Mouse (Mus musculus): ENCODE results near the gene Trank1.

Trank1 gene

GRCm38 (mm10) chr9:111381056-111382025 lies 69.8 kb downstream of the Trank1 start:
- no peak for DNase-seq (ENCODE audit: low read depth, low spot score)

DNA sequence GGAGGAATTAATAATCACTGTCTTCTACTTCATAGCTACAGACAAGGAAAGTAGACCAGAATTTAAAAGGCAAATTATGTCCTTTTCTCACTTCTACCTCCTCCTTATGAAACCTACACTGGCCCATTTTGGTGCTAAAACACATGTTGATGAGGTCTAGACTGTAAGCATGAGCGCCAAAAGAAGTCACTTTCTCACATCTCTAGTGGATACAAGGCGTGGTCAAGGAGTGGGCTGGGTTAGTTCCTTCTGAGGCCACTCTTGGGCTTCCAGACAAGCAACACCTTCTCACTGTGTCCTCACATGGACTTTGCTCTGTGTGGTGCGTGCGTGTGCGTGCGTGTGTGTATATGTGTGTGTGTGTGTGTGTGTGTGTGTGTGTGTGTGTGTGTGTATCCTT lies 70.9 kb downstream of the Trank1 start:
- DNase-seq (ENCODE audit: low read depth, low spot score) = no peak

DNA sequence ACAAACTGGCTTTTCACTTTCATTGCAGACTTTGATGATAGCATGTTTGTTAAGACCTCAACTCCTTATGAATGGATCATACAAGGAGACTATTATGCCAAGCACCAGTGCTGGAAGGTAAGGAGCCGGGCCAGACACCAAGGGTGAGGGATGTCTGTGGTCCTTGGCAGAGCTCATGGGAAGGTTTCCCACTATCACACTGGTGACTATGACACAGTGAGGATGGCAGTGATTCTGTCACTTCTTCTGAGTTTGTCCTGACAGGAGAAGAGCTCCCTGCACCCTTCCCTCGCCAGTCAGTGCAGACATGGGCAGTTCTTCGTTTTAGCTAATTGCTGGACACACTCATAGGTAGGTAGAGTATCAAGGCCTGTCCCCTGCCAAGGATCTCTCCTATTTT lies 71.5 kb downstream of the Trank1 start:
- no peak for DNase-seq (ENCODE audit: low read depth, low spot score)

GRCm38 (mm10) chr9:111383756-111384155 lies 72.2 kb downstream of the Trank1 start:
- no peak for DNase-seq (ENCODE audit: low read depth, low spot score)

- no peak for DNase-seq (ENCODE audit: low read depth, low spot score)
These were observed 74.3 kb downstream of the Trank1 start for GRCm38 (mm10) chr9:111385526-111386491.

DNA sequence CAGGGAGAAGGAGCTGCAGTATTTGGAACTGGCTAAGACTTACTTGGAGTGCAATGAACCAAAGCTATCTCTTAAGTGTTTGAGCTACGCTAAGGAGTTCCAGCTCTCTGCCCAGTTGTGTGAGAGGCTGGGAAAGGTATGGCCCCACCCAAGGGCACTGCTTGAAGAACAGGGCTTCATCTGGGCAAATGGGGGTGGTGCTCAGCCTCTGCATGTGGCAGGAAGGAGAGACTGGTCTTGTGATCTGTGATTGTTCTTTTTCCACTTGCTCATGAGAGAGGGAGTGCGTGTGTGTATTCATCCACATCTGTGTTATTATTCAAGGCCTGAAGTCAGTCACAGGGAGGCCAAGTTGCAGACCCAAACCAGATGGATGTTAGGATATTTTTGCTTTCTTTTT lies 75.0 kb downstream of the Trank1 start:
- DNase-seq (ENCODE audit: low read depth, low spot score) = no peak

GRCm38 (mm10) chr9:111387576-111387975 lies 76.0 kb downstream of the Trank1 start:
- DNase-seq (ENCODE audit: low read depth, low spot score) = no peak

DNA sequence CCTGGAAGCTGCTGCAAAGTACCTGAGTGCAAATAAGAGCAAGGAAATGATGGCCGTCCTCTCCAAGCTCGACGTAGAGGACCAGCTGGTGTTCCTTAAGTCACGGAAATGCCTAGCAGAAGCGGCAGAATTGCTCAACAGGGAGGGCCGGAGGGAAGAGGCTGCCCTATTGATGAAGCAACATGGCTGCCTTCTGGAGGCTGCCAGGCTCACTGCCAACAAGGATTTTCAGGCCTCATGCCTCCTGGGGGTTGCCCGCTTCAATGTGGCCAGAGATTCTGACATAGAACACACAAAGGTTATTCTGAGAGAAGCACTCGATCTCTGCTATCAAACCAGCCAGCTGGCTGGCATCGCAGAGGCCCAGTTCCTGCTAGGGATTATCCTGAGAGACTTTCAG lies 78.5 kb downstream of the Trank1 start:
- no peak for DNase-seq (ENCODE audit: low read depth, low spot score)

DNA sequence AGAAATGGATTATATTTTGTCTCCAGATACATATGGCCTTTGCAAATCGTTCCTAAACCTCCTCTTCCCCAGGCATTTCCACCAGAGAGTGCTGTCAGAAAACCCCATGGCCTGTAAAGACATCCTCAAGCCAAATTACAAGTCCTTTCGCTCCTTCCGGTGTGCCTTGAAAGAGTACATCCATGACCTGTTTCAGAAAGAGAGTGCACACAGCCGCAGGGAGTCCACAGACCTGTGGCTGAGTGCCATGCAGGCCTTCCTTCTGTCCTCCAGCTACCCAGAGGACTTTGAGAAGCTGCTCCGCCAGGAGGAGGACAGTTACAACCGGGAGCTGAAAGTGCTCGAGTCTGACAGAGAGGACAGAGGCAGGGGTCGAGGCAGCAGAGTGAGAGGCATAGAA lies 79.5 kb downstream of the Trank1 start:
- no peak for DNase-seq (ENCODE audit: low read depth, low spot score)

GRCm38 (mm10) chr9:111391926-111392442 lies 80.4 kb downstream of the Trank1 start:
- DNase-seq (ENCODE audit: low read depth, low spot score) = no peak

DNA sequence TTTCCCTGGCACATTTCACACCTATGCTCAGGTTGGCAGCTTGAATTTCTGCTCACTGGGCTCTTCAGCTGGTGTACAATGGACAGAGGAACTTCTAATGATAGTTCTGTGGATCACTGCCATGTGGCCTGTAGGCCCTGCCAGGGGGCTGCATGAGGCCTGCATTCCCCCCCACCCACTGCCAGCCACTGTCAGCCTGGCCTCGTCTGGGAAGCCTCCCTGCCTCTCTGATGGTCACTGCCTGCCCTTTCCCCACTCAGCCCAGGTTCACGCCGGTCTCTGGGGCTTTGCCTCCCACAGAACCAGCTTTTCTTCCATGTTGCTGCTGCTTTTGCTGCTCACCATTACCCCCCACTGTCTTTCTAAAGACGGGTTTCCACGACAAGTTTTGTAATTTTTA lies 83.7 kb downstream of the Trank1 start:
- DNase-seq (ENCODE audit: low read depth, low spot score) = no peak

GRCm38 (mm10) chr9:111398059-111398458 lies 86.5 kb downstream of the Trank1 start:
- no peak for DNase-seq (ENCODE audit: low read depth, low spot score)

GRCm38 (mm10) chr9:111400089-111400488 lies 88.5 kb downstream of the Trank1 start:
- no peak for DNase-seq (ENCODE audit: low read depth, low spot score)

DNA sequence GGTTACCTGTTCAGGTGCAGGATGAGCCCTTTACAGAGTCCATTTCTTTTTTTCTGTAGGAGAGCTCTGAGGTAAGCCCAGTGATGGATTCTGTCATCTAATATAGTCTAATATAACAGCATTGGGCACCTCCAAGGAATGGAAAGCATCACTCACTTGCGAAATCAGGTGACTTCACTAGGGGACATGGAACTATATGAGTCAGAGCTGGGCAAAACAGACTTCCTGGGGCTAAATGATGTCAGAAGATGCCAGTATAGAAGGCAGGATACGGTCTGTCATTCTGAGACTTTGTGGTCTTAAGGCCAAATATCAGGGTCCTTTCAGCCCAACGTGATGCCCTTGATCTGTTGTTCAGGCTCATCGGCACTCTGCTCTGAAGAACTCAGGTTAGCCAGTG lies 91.6 kb downstream of the Trank1 start:
- no peak for DNase-seq (ENCODE audit: low read depth, low spot score)

DNA sequence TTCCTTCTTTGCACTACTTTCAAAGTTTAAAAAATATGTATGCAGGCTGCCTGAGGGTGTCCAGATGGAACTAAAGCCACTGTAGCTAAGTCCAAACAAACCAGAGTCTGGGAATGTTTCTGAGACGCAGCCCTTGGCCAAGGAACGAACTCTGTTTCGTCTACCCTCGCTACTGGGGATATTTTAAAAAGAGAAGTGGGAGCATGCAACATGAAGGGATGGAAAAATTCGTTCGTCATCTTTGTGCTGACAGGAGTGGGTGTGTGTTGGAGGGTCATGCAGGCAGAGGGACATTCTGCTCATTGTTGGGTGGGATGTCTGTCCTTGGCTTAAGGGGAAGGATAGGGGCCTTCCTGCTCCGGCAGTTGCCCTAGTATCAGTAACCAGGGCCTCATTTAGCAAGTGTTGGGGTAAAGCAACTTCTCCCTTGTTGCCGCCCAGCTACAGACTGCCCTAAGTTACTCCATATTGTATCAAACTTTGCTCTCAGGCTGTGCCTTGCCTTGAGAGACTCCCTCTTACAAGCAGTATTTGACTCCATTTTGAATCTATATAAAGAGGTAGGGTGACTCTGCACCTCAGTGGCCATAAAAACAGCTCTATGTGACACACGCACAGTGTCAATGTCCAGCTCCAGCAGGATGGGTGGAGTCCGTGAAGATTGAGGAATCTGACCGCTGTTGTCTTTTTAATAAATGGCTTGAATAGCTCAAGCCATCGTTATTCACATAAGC lies 93.0 kb downstream of the Trank1 start:
- DNase-seq (ENCODE audit: low read depth, low spot score) = no peak

- DNase-seq (ENCODE audit: low read depth, low spot score) = no peak
These were observed 93.5 kb downstream of the Trank1 start for GRCm38 (mm10) chr9:111405080-111405428.

- DNase-seq (ENCODE audit: low read depth, low spot score) = no peak
These were observed 96.5 kb downstream of the Trank1 start for GRCm38 (mm10) chr9:111408012-111408411.

GRCm38 (mm10) chr9:111408427-111408826 lies 96.9 kb downstream of the Trank1 start:
- no peak for DNase-seq (ENCODE audit: low read depth, low spot score)

DNA sequence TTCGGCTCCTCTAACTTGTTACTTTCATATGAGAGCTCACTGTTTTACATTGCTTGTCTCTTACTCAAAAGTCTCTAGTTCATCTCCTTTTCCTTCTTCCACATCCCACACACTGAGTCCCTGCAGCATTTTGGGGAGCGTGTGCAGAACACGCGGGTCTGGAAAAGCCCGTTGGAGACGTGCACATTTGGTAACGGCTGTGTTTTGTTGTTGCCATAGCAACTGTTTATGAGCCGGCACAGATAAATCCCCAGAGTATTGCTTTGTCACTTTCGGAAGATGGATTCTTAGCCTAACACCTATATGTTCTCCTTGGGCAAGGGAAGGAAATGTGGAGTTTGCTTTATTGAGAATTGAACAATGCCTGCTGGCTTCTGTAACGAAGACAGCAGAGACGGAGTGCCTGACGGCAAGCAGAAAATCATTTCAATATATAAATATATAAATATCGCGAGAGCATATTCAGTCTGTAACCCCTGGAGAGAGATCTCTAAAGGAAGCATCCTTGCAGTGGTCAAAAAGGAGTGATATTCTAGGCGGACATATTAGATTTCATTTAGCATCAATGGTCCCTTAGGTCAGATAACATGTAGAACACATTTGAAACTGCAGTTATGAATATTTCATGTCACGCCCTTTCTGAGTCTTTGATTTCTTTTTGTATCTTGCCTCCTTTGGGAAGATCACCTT lies 101.1 kb downstream of the Trank1 start:
- no peak for DNase-seq (ENCODE audit: low read depth, low spot score)

DNA sequence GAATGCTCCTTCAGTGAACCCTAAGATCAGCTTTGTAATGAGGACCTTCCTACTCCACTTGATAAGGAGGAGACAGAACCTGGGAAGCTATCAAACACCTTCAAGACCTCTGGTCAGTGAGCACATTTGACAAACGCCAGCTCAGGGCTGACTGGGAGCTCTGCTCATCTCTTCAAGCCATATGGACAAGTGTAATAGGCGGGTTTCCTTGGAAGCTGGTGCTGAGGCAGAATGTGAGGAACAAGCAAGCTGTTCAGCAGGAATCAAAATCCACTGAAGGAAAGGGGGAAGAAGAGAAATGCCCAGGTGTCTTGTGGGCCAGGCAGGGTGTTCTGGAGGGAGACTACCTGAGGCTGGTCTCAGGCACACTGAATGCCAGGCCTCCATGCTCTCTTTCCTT lies 110.3 kb downstream of the Trank1 start:
- no peak for DNase-seq (ENCODE audit: low read depth, low spot score)

DNA sequence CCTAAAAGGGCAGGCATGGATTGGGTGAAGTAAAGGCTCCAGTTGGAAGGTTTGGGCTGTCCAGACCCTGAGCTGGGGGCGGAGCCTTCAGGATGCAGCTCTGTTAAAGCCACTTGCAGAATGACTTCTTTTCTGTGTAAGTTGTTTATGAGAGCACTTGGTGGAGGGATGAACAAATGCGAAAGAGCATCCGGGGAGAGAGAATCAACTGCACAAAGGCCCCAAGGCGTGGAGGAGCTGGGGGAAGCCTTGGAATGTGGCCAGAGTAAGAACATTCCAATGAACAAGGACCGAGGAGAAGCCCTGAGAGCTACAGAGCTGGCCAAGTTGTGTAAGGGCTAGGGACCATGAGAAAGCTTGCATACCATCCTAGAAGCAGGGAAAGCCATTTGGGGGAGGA lies 111.0 kb downstream of the Trank1 start:
- DNase-seq (ENCODE audit: low read depth, low spot score) = no peak

All from retina, adult 2 months (tissue).